Mouse (Mus musculus) kidney, adult 2 months (tissue): ENCODE results near the gene Smpd4. TPM values are rescaled to one million over a fixed set of nuclear protein-coding genes. Genes with fewer than 3 reads are reported as not detected.
"Not testable (repeated sequence)": the region's sequence is repeated elsewhere in the genome, so short reads cannot be mapped to it uniquely, and the experiment has no call there.

Experiments
- DNase-seq: peaks from one replicate; pipeline ENCODE4 v3.0.0; 2021
- H3K27ac ChIP-seq: fragments of 200-500 bp; 2 replicates; pipeline ENCODE4 v1.5.1; 2012; ENCODE audit warnings: low read depth, low read length, control low read depth, inconsistent platforms; ENCODE audit not compliant: insufficient read depth
- H3K27me3 ChIP-seq: fragments of 200-500 bp; replicated peaks from 2 replicates; pipeline ENCODE4 v1.6.1; 2012; ENCODE audit warnings: mild to moderate bottlenecking, moderate library complexity, low read length, inconsistent platforms; ENCODE audit not compliant: control insufficient read depth, insufficient read depth
- H3K36me3 ChIP-seq: fragments of 200-500 bp; 2 replicates; pipeline ENCODE4 v1.6.1; 2012; ENCODE audit warnings: mild to moderate bottlenecking, moderate library complexity, low read length, inconsistent platforms; ENCODE audit not compliant: control insufficient read depth, insufficient read depth
- H3K4me1 ChIP-seq: fragments of 200-500 bp; 2 replicates; pipeline ENCODE4 v1.6.1; 2011; ENCODE audit warnings: low read length; ENCODE audit not compliant: control insufficient read depth, insufficient read depth
- H3K4me3 ChIP-seq: fragments of 200-500 bp; 2 replicates; pipeline ENCODE4 v1.5.1; 2011; ENCODE audit warnings: mild to moderate bottlenecking, low read depth, low read length, control low read depth; ENCODE audit not compliant: insufficient read depth
- CTCF ChIP-seq: fragments of 200-500 bp; conservative IDR thresholded peaks from 2 replicates; pipeline ENCODE4 v1.5.1; 2011; ENCODE audit warnings: low read depth, mild to moderate bottlenecking, control low read depth, low read length, moderate library complexity, mixed read lengths; ENCODE audit not compliant: insufficient read depth, insufficient read length
- POLR2A ChIP-seq: fragments of 200-500 bp; IDR thresholded peaks from one replicate; pipeline ENCODE4 v1.6.1; 2011; ENCODE audit warnings: low read depth, low read length, control low read depth
- WGBS: fragments of 180-500 bp; shearing (Covaris S2); methylation state at CpG from one replicate; pipeline ENCODE4 v1.1.7; 2018; 5-methylcytosine and 5-hydroxymethylcytosine counted together
- polyA plus RNA-seq: library from polyadenylated mRNA; depleted of rRNA; stranded (reverse); fragments of >200 nt; gene quantifications from 2 replicates; pipeline ENCODE4 v1.2.3, GENCODE M21; 2012

The Smpd4 gene
- polyA plus RNA-seq, 1 experiment, result 53.8 TPM

GRCm38 (mm10) chr16:17604941-17605340, 14.2 kb upstream of the Smpd4 start:
- Histone ChIP-seq H3K27me3 (no peaks in the 10 kb centered on the region), H3K27ac (no peak overlapping the region), H3K4me1 (no peaks in the 10 kb centered on the region), H3K36me3 (no peaks in the 10 kb centered on the region), H3K4me3 (no peak overlapping the region)
- DNase-seq, result no peak
- TF ChIP-seq POLR2A, result no peak
- 63% methylated on average over 4 of the region's 4 CpGs for WGBS

GRCm38 (mm10) chr16:17605684-17606083, 13.5 kb upstream of the Smpd4 start:
- TF ChIP-seq CTCF (no peak), POLR2A (no peak)
- 71% methylated on average over 5 of the region's 5 CpGs for WGBS
- no peak for DNase-seq

GRCm38 (mm10) chr16:17611383-17611782, 7.8 kb upstream of the Smpd4 start:
- H3K4me3 ChIP-seq, result no peak overlapping the region
- no peak overlapping the region for H3K27ac ChIP-seq
- no peak for TF ChIP-seq POLR2A
- no peak for TF ChIP-seq CTCF
- DNase-seq, result no peak
- 62% methylated on average over 4 of the region's 4 CpGs for WGBS
- no peaks in the 10 kb centered on the region for H3K27me3 ChIP-seq
- H3K4me1 ChIP-seq, result no peaks in the 10 kb centered on the region
- H3K36me3 ChIP-seq, result no peaks in the 10 kb centered on the region

More at GRCm38 (mm10) chr16:17605684-17606083, 13.5 kb upstream of the Smpd4 start:
- Histone ChIP-seq H3K4me1 (no peaks in the 10 kb centered on the region), H3K36me3 (no peaks in the 10 kb centered on the region), H3K4me3 (no peak overlapping the region), H3K27ac (no peak overlapping the region), H3K27me3 (no peaks in the 10 kb centered on the region)

- not testable (repeated sequence) for H3K27ac ChIP-seq, H3K27me3 ChIP-seq, H3K4me1 ChIP-seq, DNase-seq, H3K4me3 ChIP-seq, H3K36me3 ChIP-seq
- 91% methylated on average over 6 of the region's 6 CpGs for WGBS
- peak; percentile 27; the same call in 1 of the 2 replicates for TF ChIP-seq CTCF
Measured at GRCm38 (mm10) chr16:17614740-17615139, 4.4 kb upstream of the Smpd4 start.

GRCm38 (mm10) chr16:17616212-17616611, 2.9 kb upstream of the Smpd4 start:
- WGBS, result 72% methylated on average over 5 of the region's 5 CpGs
- H3K27ac ChIP-seq, result no peak overlapping the region

GRCm38 (mm10) chr16:17617922-17618565, 1.1 kb upstream of the Smpd4 start:
- Histone ChIP-seq H3K4me3 (no peak overlapping the region), H3K27ac (no peak overlapping the region)
- peak; percentile 54 for DNase-seq

More at GRCm38 (mm10) chr16:17616212-17616611, 2.9 kb upstream of the Smpd4 start:
- no peak overlapping the region for H3K4me3 ChIP-seq
- TF ChIP-seq CTCF (no peak), POLR2A (no peak)
- no peaks in the 10 kb centered on the region for H3K27me3 ChIP-seq
- no peaks in the 10 kb centered on the region for H3K36me3 ChIP-seq
- DNase-seq, result no peak
- no peaks in the 10 kb centered on the region for H3K4me1 ChIP-seq

GRCm38 (mm10) chr16:17621936-17622335, 2.8 kb downstream of the Smpd4 start:
- 85% methylated on average over 1 of the region's 1 CpGs for WGBS
- H3K36me3 ChIP-seq, result no peaks in the 10 kb centered on the region
- H3K4me1 ChIP-seq, result no peaks in the 10 kb centered on the region
- no peak for TF ChIP-seq POLR2A
- TF ChIP-seq CTCF, result no peak
- no peak overlapping the region for H3K27ac ChIP-seq
- no peak for DNase-seq
- no peak overlapping the region for H3K4me3 ChIP-seq
- no peaks in the 10 kb centered on the region for H3K27me3 ChIP-seq

More at GRCm38 (mm10) chr16:17617922-17618565, 1.1 kb upstream of the Smpd4 start:
- TF ChIP-seq POLR2A, result no peak
- TF ChIP-seq CTCF, result peak; percentile 71
- Histone ChIP-seq H3K27me3 (no peaks in the 10 kb centered on the region), H3K36me3 (no peaks in the 10 kb centered on the region), H3K4me1 (no peaks in the 10 kb centered on the region)
- WGBS, result 13% methylated on average over 13 of the region's 13 CpGs
